ENCODE assay signal across 8 mouse cellular contexts in genomic region chr17:57275997-57276351, GRCm38 (mm10). TPM values are rescaled to one million over a fixed set of nuclear protein-coding genes. Genes with fewer than 3 reads are reported as not detected.
DNase-seq lines count a peak whose midpoint lies in the region; ATAC-seq and TF ChIP-seq lines count a peak whose summit lies in the region.

No protein-coding gene starts in this region.

- H3K36me3 ChIP-seq in heart, embryonic 15.5 days: no peaks in the 10 kb centered on the region
- H3K36me3 ChIP-seq in liver, embryonic 14.5 days (replicated peaks; ENCODE audit: control insufficient read depth, insufficient read depth, low read depth): no peaks in the 10 kb centered on the region

- peaks cover 24% of the 10 kb centered on the region for H3K27me3 ChIP-seq in heart, embryonic 15.5 days
- H3K27me3 ChIP-seq in liver, embryonic 14.5 days (ENCODE audit: control insufficient read depth, insufficient read depth, low read length): peaks cover 17% of the 10 kb centered on the region

- H3K4me1 ChIP-seq in heart, embryonic 15.5 days (replicated peaks): peaks cover 17% of the 10 kb centered on the region
- H3K4me1 ChIP-seq in liver, embryonic 14.5 days (replicated peaks; ENCODE audit: control insufficient read depth in 2 of 2, insufficient read depth in 2 of 2, low read length in 1 of 2): peaks cover 4 to 17% of the 10 kb centered on the region in 2 experiments

- peak overlapping the region; percentile 66 for H3K4me3 ChIP-seq in heart, embryonic 15.5 days
- peak overlapping the region; percentile 48 to 89 for H3K4me3 ChIP-seq in liver, embryonic 14.5 days (ENCODE audit: insufficient read depth in 1 of 2, low read depth in 2 of 2, low read length in 2 of 2)

- ATAC-seq in heart, embryonic 15.5 days (replicated peaks; ENCODE audit: insufficient number of reproducible peaks, insufficient read depth, low FRiP score, low read depth): no peak
- ATAC-seq in liver, embryonic 14.5 days (ENCODE audit: insufficient read depth): no peak

- TF ChIP-seq EP300 in liver, embryonic 14.5 days (IDR thresholded peaks at IDR 0.05; ENCODE audit: low read depth): no peak

- H3K4me2 ChIP-seq in heart, embryonic 15.5 days: peak overlapping the region; percentile 81
- H3K4me2 ChIP-seq in liver, embryonic 14.5 days (ENCODE audit: low read depth): peak overlapping the region; percentile 65

- WGBS in heart, embryonic 15.5 days: 4% methylated on average over 13 of the region's 13 CpGs
- WGBS in liver, embryonic 14.5 days (ENCODE audit: insufficient replicate concordance): 2% methylated on average over 13 of the region's 13 CpGs

- no peak overlapping the region for H3K27ac ChIP-seq in heart, embryonic 15.5 days
- no peak overlapping the region for H3K27ac ChIP-seq in liver, embryonic 14.5 days

- intact Hi-C loops in left cerebral cortex, postnatal 14 days (cut with DNase I): loop anchor here (2.0 to 5.0 kb wide), 3 partner anchors 27 to 179 kb away; partner anchors contain the start of genes Gpr108 and Trip10

- H3K9me3 ChIP-seq in heart, embryonic 15.5 days (replicated peaks): no peaks in the 10 kb centered on the region
- H3K9me3 ChIP-seq in liver, embryonic 14.5 days (ENCODE audit: control insufficient read depth, low read length): no peaks in the 10 kb centered on the region

- no peak for TF ChIP-seq POLR2A in brain, embryonic 14.5 days (IDR thresholded peaks at IDR 0.05; ENCODE audit: borderline replicate concordance, extremely low read depth, insufficient read depth, insufficient read length, poor library complexity, severe bottlenecking)

- peak; percentile 12 for DNase-seq in layer of hippocampus, adult 11-12 months (ENCODE audit: low spot score)
- DNase-seq in layer of hippocampus, adult 9-10 months (ENCODE audit: low spot score): no peak
- peak; percentile 34 for DNase-seq in brain, embryonic 14.5 days (ENCODE audit: low read depth)
- no peak for DNase-seq in liver, embryonic 14.5 days (ENCODE audit: low read depth in 3 of 3, low spot score in 3 of 3)
- no peak for DNase-seq in ovary, postnatal 14 days (ENCODE audit: low spot score)
- DNase-seq in left cerebral cortex, postnatal 14 days (ENCODE audit: low spot score in 2 of 2): no peak
- DNase-seq in urinary bladder, postnatal 14 days (ENCODE audit: low spot score): no peak

- TF ChIP-seq CTCF in brain, embryonic 14.5 days (IDR thresholded peaks at IDR 0.05; ENCODE audit: borderline replicate concordance, extremely low read depth, insufficient read depth, insufficient read length): no peak
- no peak for TF ChIP-seq CTCF in liver, embryonic 14.5 days (IDR thresholded peaks at IDR 0.05; ENCODE audit: low read depth)

- H3K9ac ChIP-seq in heart, embryonic 15.5 days: peak overlapping the region; percentile 53; the same call in 1 of the 2 replicates
- H3K9ac ChIP-seq in liver, embryonic 14.5 days (replicated peaks): no peak overlapping the region

RNA-seq across cellular contexts. Expression of gene Vav1, which starts 2.9 kb away (rescaled TPM):
- polyA plus RNA-seq in brain, embryonic 14.5 days (2012; rRNA removed): 0.82 and 0.86 TPM in 2 replicates
- polyA plus RNA-seq in heart, embryonic 15.5 days (2015; fragmentation: Nextera tagmentation; extraction: Ambion mirVana): 1.8 and 9.6 TPM in 2 replicates
- polyA plus RNA-seq in liver, embryonic 14.5 days (2012; rRNA removed): 4.6 and 6.9 TPM in 2 replicates
- polyA plus RNA-seq in liver, embryonic 14.5 days (2014; fragmentation: Nextera tagmentation; extraction: Ambion mirVana): 10.7 and 11.0 TPM in 2 replicates
- 1 to 10 TPM; 4.2 to 5.4 TPM for total RNA-seq in left cerebral cortex, postnatal 14 days (2021)

RNA-seq across cellular contexts. Expression of gene Trip10, which starts 26.7 kb away (rescaled TPM):
- 11.7 and 11.9 TPM in 2 replicates for polyA plus RNA-seq in brain, embryonic 14.5 days (2012; rRNA removed)
- polyA plus RNA-seq in heart, embryonic 15.5 days (2015; fragmentation: Nextera tagmentation; extraction: Ambion mirVana): 39.1 and 43.7 TPM in 2 replicates
- polyA plus RNA-seq in liver, embryonic 14.5 days (2012; rRNA removed): 4.4 and 6.6 TPM in 2 replicates
- 5.5 and 6.0 TPM in 2 replicates for polyA plus RNA-seq in liver, embryonic 14.5 days (2014; fragmentation: Nextera tagmentation; extraction: Ambion mirVana)
- total RNA-seq in left cerebral cortex, postnatal 14 days (2021): 1 to 10 TPM; 8.1 to 9.2 TPM

RNA-seq across cellular contexts. Expression of gene Gpr108, which starts 27.7 kb away (rescaled TPM):
- 18.3 and 20.8 TPM in 2 replicates for polyA plus RNA-seq in brain, embryonic 14.5 days (2012; rRNA removed)
- polyA plus RNA-seq in heart, embryonic 15.5 days (2015; fragmentation: Nextera tagmentation; extraction: Ambion mirVana): 26.5 and 29.0 TPM in 2 replicates
- 7.6 and 8.5 TPM in 2 replicates for polyA plus RNA-seq in liver, embryonic 14.5 days (2012; rRNA removed)
- polyA plus RNA-seq in liver, embryonic 14.5 days (2014; fragmentation: Nextera tagmentation; extraction: Ambion mirVana): 12.0 and 12.8 TPM in 2 replicates
- 10 to 100 TPM; 18.1 to 19.3 TPM for total RNA-seq in left cerebral cortex, postnatal 14 days (2021)

RNA-seq across cellular contexts. Expression of gene C3, which starts 48.0 kb away (rescaled TPM):
- 1.0 and 2.0 TPM in 2 replicates for polyA plus RNA-seq in brain, embryonic 14.5 days (2012; rRNA removed)
- 1.8 and 5.6 TPM in 2 replicates for polyA plus RNA-seq in heart, embryonic 15.5 days (2015; fragmentation: Nextera tagmentation; extraction: Ambion mirVana)
- 207 and 240 TPM in 2 replicates for polyA plus RNA-seq in liver, embryonic 14.5 days (2012; rRNA removed)
- polyA plus RNA-seq in liver, embryonic 14.5 days (2014; fragmentation: Nextera tagmentation; extraction: Ambion mirVana): 200 and 205 TPM in 2 replicates
- total RNA-seq in left cerebral cortex, postnatal 14 days (2021): under 1 TPM; 0.46 to 0.53 TPM

Comparison
In these comparisons a context has a peak if more than half of its experiments do, and no peak if none do; other contexts are left out.
1. DNase-seq: peak in layer of hippocampus, adult 11-12 months (single experiment) and brain, embryonic 14.5 days (single experiment); none in layer of hippocampus, adult 9-10 months (single experiment), liver, embryonic 14.5 days (0 of 3), ovary, postnatal 14 days (single experiment), left cerebral cortex, postnatal 14 days (0 of 2) and urinary bladder, postnatal 14 days (single experiment).